Mouse (Mus musculus) brain, adult 2 months (tissue): ENCODE data around the gene Tomm34.

Experiments used
- DNase-seq: peaks from one replicate; pipeline ENCODE4 v3.0.0; 2011; ENCODE audit warnings: low read depth, low spot score

Gene Tomm34

GRCm38 (mm10) chr2:164070765-164071436, at the start of gene Tomm34:
TSS of gene Tomm34 (minus strand) at chr2:164071169.
- peak; percentile 97 for DNase-seq

- peak; percentile 62 for DNase-seq
Observed at GRCm38 (mm10) chr2:164119503-164119902, 48.5 kb upstream of the Tomm34 start.

- no peak for DNase-seq
Observed at GRCm38 (mm10) chr2:164115531-164115930, 44.6 kb upstream of the Tomm34 start.

GRCm38 (mm10) chr2:164114051-164114450, 43.1 kb upstream of the Tomm34 start:
- DNase-seq: no peak

- DNase-seq: no peak
Observed at GRCm38 (mm10) chr2:164111546-164111945, 40.6 kb upstream of the Tomm34 start.

- DNase-seq: no peak
Observed at GRCm38 (mm10) chr2:164108501-164108900, 37.5 kb upstream of the Tomm34 start.

- DNase-seq: no peak
Observed at GRCm38 (mm10) chr2:164107125-164107874, 36.3 kb upstream of the Tomm34 start.

GRCm38 (mm10) chr2:164106287-164107035, 35.5 kb upstream of the Tomm34 start:
- no peak for DNase-seq

- DNase-seq: peak; percentile 75
Observed at GRCm38 (mm10) chr2:164103501-164103900, 32.5 kb upstream of the Tomm34 start.

- no peak for DNase-seq
Observed at GRCm38 (mm10) chr2:164102366-164102765, 31.4 kb upstream of the Tomm34 start.

- no peak for DNase-seq
Observed at GRCm38 (mm10) chr2:164101936-164102335, 31.0 kb upstream of the Tomm34 start.

- DNase-seq: peak; percentile 71
Observed at GRCm38 (mm10) chr2:164098603-164099250, 27.8 kb upstream of the Tomm34 start.

- DNase-seq: peak; percentile 39
Observed at GRCm38 (mm10) chr2:164094152-164094551, 23.2 kb upstream of the Tomm34 start.

GRCm38 (mm10) chr2:164089508-164089907, 18.5 kb upstream of the Tomm34 start:
- DNase-seq: peak; percentile 50

- DNase-seq: no peak
Observed at GRCm38 (mm10) chr2:164087416-164088017, 16.5 kb upstream of the Tomm34 start.

- DNase-seq: no peak
Observed at GRCm38 (mm10) chr2:164084342-164084700, 13.4 kb upstream of the Tomm34 start.

- peak; percentile 29 for DNase-seq
Observed at GRCm38 (mm10) chr2:164083609-164084341, 12.8 kb upstream of the Tomm34 start.

GRCm38 (mm10) chr2:164082175-164082574, 11.2 kb upstream of the Tomm34 start:
- no peak for DNase-seq

- no peak for DNase-seq
Observed at GRCm38 (mm10) chr2:164081577-164081976, 10.6 kb upstream of the Tomm34 start.

- DNase-seq: no peak
Observed at GRCm38 (mm10) chr2:164079488-164079887, 8.5 kb upstream of the Tomm34 start.

GRCm38 (mm10) chr2:164077875-164078274, 6.9 kb upstream of the Tomm34 start:
- no peak for DNase-seq
